Mouse (Mus musculus): ENCODE measurements around the gene Ncam1. TPM values are rescaled to one million over a fixed set of nuclear protein-coding genes. Genes with fewer than 3 reads are reported as not detected.
A peak's percentile ranks its signal among the peaks of the same experiment; 100 is the strongest.

Gene Ncam1
- 100 to 1,000 TPM; 741 to 808 TPM for total RNA-seq (2021)

GRCm38 (mm10) chr9:49798806-49799205, at the start of gene Ncam1:
Ncam1 (minus strand) TSS chr9:49798925.
- peak; percentile 92 to 94 for DNase-seq (ENCODE audit: extremely low spot score in 1 of 2, low spot score in 2 of 2)
- intact Hi-C loops (cut with DNase I): loop anchor here (5.0 kb wide), 6 partner anchors 73 to 373 kb away; no protein-coding TSS in a partner anchor

GRCm38 (mm10) chr9:49834013-49834412, 35.3 kb upstream of the Ncam1 start:
- no peak for DNase-seq (ENCODE audit: extremely low spot score in 1 of 2, low spot score in 2 of 2)
- intact Hi-C loops (cut with DNase I): no loop called here

GRCm38 (mm10) chr9:49827671-49828070, 28.9 kb upstream of the Ncam1 start:
- no peak for DNase-seq (ENCODE audit: extremely low spot score in 1 of 2, low spot score in 2 of 2)
- intact Hi-C loops (cut with DNase I): no loop called here

GRCm38 (mm10) chr9:49816115-49816650, 17.5 kb upstream of the Ncam1 start:
- intact Hi-C loops (cut with DNase I): no loop called here
- no peak for DNase-seq (ENCODE audit: extremely low spot score in 1 of 2, low spot score in 2 of 2)

GRCm38 (mm10) chr9:49814442-49814841, 15.7 kb upstream of the Ncam1 start:
- intact Hi-C loops (cut with DNase I): no loop called here
- DNase-seq (ENCODE audit: extremely low spot score in 1 of 2, low spot score in 2 of 2): no peak

GRCm38 (mm10) chr9:49803222-49803621, 4.5 kb upstream of the Ncam1 start:
- intact Hi-C loops (cut with DNase I): no loop called here
- no peak for DNase-seq (ENCODE audit: extremely low spot score in 1 of 2, low spot score in 2 of 2)

- intact Hi-C loops (cut with DNase I): loop anchor here (5.0 kb wide), 6 partner anchors 74 to 374 kb away; no protein-coding TSS in a partner anchor
- peak; percentile 71 to 87 for DNase-seq (ENCODE audit: extremely low spot score in 1 of 2, low spot score in 2 of 2)
Observed at GRCm38 (mm10) chr9:49797821-49798571, 729 bp downstream of the Ncam1 start.

GRCm38 (mm10) chr9:49797508-49797820, 1.3 kb downstream of the Ncam1 start:
- intact Hi-C loops (cut with DNase I): loop anchor here (5.0 kb wide), 6 partner anchors 75 to 375 kb away; no protein-coding TSS in a partner anchor
- no peak for DNase-seq (ENCODE audit: extremely low spot score in 1 of 2, low spot score in 2 of 2)

GRCm38 (mm10) chr9:49796618-49797507, 1.9 kb downstream of the Ncam1 start:
- intact Hi-C loops (cut with DNase I): loop anchor here (5.0 kb wide), 6 partner anchors 75 to 375 kb away; no protein-coding TSS in a partner anchor
- peak; percentile 80 for DNase-seq (ENCODE audit: extremely low spot score in 1 of 2, low spot score in 2 of 2)

GRCm38 (mm10) chr9:49795881-49796280, 2.8 kb downstream of the Ncam1 start:
- DNase-seq (ENCODE audit: extremely low spot score in 1 of 2, low spot score in 2 of 2): no peak
- intact Hi-C loops (cut with DNase I): loop anchor here (5.0 kb wide), 6 partner anchors 76 to 376 kb away; no protein-coding TSS in a partner anchor

- intact Hi-C loops (cut with DNase I): no loop called here
- DNase-seq (ENCODE audit: extremely low spot score in 1 of 2, low spot score in 2 of 2): no peak
Observed at GRCm38 (mm10) chr9:49793987-49794550, 4.7 kb downstream of the Ncam1 start.

GRCm38 (mm10) chr9:49793241-49793640, 5.5 kb downstream of the Ncam1 start:
- DNase-seq (ENCODE audit: extremely low spot score in 1 of 2, low spot score in 2 of 2): no peak
- intact Hi-C loops (cut with DNase I): no loop called here

GRCm38 (mm10) chr9:49792646-49793045, 6.1 kb downstream of the Ncam1 start:
- DNase-seq (ENCODE audit: extremely low spot score in 1 of 2, low spot score in 2 of 2): no peak
- intact Hi-C loops (cut with DNase I): no loop called here

- DNase-seq (ENCODE audit: extremely low spot score in 1 of 2, low spot score in 2 of 2): no peak
- intact Hi-C loops (cut with DNase I): no loop called here
Observed at GRCm38 (mm10) chr9:49781016-49781772, 17.5 kb downstream of the Ncam1 start.

- no peak for DNase-seq (ENCODE audit: extremely low spot score in 1 of 2, low spot score in 2 of 2)
- intact Hi-C loops (cut with DNase I): no loop called here
Observed at GRCm38 (mm10) chr9:49777015-49777637, 21.6 kb downstream of the Ncam1 start.

- intact Hi-C loops (cut with DNase I): no loop called here
- no peak for DNase-seq (ENCODE audit: extremely low spot score in 1 of 2, low spot score in 2 of 2)
Observed at GRCm38 (mm10) chr9:49766634-49767033, 32.1 kb downstream of the Ncam1 start.

GRCm38 (mm10) chr9:49760571-49760970, 38.2 kb downstream of the Ncam1 start:
- no peak for DNase-seq (ENCODE audit: extremely low spot score in 1 of 2, low spot score in 2 of 2)
- intact Hi-C loops (cut with DNase I): no loop called here

GRCm38 (mm10) chr9:49758436-49758835, 40.3 kb downstream of the Ncam1 start:
- intact Hi-C loops (cut with DNase I): no loop called here
- DNase-seq (ENCODE audit: extremely low spot score in 1 of 2, low spot score in 2 of 2): peak; percentile 27 to 44
